Mouse (Mus musculus): ENCODE data around the gene Itgal.

DNA sequence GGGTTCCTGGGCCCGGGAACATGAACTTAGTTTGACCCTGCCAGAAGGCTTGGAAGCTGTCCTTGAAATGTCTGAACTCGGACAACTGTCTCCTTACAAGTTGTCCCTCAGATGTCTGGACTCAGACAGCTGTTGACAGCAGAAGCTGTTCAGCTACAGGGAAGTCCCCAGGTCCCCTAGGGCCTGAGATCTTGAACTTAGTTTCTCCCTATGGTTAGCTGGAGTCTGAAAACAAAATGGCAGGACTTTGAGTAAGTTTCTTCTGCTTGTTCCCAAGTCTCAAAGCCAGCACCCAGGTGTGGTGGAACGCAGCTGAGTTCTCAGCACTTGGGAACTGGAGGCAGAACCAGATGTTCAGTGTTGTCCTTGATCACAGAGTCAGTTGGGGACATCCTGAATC, 16.0 kb upstream of the Itgal start:
- no peak for TF ChIP-seq CTCF (IDR thresholded peaks at IDR 0.05; ENCODE audit: low read depth)
- TF ChIP-seq EP300 (IDR thresholded peaks at IDR 0.05; ENCODE audit: low read depth): no peak
